Mouse (Mus musculus) kidney, adult 8-10 months (tissue): ENCODE measurements around the gene Gfpt1.
A peak's percentile ranks its signal among the peaks of the same experiment; 100 is the strongest.

ENCODE experiments used
- DNase-seq, 2 experiments: peaks; one replicate each; pipeline ENCODE4 v3.0.0; 2022

The Gfpt1 gene

DNA sequence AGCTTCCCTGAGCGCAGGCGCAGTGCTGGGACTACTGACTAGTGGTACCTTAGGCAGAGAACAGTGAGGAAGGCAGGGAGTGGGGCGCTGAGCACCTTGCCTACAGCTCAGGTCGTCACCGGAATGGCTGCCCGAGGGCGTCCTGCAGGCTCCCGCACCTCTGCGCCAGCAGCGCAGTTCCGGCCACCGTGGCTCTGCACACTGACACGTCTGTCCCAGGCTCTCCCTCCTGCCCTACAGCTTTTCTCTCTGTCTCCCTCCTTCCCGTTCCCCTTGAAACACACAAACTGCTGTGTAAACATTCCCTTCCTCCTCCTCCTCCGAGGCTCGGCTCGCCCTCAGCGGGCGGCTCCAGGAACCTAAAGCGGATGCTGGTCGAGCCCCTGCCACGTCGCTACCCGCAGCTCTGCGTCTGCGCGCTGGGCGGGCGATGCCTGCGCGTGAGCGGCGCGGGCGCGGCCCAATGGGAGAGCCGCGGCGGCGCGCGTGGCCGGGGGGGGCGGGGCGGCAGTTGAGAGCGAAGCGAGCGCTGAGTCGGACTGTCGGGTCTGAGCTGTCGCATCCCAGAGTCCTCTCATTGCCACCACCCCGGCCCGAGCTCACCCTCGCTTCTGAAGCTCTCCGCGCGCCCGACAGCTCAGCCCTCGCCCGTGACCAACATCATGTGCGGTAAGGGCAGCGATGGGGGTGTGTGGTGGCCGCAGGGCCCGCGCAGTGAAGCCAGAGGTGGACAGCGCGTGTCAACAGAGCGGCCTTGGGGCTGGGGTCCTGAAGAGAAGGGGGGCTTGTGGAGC is at the start of gene Gfpt1:
Gfpt1 (plus strand) TSS at position 510 of the 794 bp plus-strand sequence.
- peak; percentile 92 to 93 for DNase-seq

DNA sequence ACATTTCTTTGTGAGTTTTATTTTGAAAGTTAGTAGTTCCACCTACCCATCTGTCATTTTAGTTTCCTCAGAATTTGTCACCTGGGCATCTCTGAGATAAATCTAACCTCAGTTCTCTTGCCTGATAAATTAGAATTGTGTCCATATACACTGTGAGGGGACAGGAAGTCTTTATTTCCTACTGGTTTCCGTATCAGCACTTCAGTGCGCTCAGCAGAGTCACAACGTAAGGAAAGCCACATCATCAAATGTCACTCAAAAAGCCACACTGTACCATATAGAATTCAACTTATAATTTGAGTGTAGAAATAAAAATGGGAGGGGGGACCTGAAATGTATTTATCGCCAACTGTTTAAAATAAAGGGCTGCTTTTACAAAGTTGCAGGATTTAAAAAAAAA is 48.4 kb upstream of the Gfpt1 start:
- no peak for DNase-seq

DNA sequence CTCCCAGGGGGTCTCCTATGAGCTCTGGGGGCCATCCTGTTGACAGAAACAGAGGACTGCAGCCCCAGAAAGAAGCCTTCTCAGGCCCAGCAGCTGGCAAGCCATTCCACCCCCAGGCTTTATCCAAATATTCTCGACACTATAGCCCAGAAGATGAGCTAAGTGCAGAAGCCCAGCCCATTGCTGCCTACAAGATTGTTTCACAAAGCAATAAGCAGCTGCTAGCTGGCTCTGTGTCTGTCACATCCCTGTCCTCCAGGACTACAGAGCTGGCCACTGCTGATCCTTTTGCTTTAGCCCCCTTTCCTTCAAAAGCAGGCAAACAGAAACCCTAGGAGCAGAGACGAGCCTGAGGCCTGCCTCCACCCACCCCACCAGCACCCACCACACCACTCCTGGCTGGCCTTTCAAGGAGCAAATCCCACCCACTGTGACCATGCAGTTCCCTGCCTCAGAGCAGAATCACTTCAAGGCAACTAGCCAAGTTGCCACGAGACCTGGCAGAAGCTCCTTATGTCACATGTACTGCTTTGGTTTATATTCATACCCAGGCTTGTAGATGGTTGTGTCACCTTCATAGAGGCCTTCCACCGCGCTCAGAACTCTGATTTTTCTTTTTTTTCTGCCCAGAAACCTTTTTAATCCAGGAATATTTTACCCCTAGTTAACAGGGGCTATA is 45.9 kb upstream of the Gfpt1 start:
- peak; percentile 61 to 62 for DNase-seq

DNA sequence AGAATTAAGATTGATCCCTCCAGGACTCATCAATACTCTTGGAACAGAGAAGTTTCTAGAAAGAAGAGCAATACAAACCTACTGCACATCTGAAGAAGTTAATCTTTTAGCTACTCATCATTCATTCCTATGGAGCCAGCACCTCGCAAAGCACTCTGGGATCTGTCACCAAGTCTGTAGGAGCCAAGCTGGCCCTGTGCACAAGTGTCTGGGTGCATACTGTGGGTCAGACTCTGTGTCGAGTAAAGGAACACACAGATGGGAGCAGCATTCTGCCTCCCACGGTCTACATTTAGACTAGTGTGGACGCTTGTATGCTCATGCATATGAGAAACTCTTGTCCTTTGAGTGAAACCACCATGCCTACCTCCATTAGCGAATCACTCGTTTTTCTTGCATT is 45.3 kb upstream of the Gfpt1 start:
- DNase-seq, result no peak

GRCm38 (mm10) chr6:87001995-87002394 is 40.7 kb upstream of the Gfpt1 start:
- DNase-seq, result peak; percentile 21 to 65

DNA sequence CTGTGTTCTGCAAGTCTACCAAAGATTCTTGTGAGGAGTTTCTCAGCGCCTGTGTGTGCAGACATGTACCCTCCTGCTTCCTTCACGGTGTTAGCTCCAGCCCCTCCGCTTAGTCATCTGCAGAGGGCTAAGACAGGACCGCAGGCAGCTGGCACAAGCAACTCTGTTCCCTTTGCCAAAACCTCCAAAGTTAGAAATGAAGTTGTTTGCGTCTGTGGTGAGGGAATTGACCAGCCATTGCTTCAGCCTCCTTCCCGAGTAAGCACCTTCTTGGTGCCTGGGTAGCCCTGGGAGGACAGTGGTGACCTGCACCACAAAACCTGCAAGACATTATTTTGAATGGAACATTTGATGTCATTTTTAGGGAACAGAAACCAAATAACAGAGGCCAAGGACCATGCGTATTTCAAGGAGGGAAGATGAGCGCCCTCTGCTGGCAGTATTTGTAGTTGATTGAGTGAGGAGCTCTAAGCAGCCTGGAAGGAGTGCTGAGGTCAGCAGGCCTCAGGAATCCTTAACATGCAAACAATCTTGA is 40.1 kb upstream of the Gfpt1 start:
- peak; percentile 87 to 93 for DNase-seq

- DNase-seq, result no peak
Measured at GRCm38 (mm10) chr6:87004099-87004498, 38.5 kb upstream of the Gfpt1 start.

GRCm38 (mm10) chr6:87005577-87005976 is 37.1 kb upstream of the Gfpt1 start:
- DNase-seq, result no peak

- no peak for DNase-seq
Measured at GRCm38 (mm10) chr6:87008887-87009286, 33.8 kb upstream of the Gfpt1 start, which contains the start of gene Nfu1. Nfu1 (plus strand) TSS chr6:87009236.

DNA sequence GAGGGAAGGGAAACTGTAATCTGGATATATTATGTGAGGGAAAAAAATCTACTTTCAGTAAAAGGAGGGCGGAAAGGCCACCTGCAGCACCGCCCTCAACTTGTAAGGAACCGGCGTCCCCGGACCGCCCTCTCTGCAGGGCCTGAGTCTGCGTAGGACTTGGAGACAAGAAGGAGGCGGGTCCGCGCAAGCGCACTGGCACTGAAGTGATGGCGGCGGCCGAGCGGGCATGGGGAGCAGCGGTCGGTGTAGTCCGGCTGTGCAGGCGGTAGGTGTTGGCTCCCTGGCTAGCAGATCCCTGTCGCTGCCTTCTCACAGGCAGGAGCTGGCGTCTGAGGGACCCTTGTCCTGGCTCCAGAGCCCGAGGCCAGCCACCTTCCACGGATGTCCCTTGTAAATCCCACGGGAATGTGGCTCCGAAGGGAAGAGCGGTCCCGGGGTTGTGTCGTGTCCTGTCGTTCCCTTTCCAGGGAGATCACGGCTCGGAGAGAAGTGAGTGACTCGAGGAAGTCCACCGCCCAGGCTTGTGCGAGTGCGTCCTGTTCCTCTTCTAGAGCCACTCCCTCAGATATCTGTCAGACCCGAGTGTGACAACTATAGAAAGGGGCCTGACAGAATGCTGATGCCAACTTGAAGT is 32.8 kb upstream of the Gfpt1 start:
- peak; percentile 93 to 95 for DNase-seq

GRCm38 (mm10) chr6:87016916-87017315 is 25.7 kb upstream of the Gfpt1 start:
- DNase-seq, result peak in 1 of 2 experiments; percentile 54

DNA sequence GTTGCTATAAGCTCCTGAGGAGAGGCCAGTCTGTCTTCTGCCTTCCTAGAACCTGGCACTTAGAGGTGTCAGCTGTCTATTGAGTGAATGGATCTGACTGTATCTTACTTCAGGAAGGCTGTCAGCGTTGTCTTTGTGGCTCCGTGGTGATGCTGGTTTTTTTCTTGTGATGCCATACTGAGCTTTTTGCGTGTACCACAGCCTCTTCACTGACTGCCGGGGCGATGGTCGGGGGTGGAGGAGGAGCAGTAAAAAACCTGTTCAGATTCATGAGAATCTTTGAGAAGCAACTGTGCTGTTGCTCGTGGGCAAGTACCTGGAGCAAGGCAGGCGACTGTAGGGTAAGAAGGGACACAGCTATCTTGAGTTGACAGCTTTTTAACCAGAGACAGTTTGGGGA is 23.8 kb upstream of the Gfpt1 start:
- no peak for DNase-seq

DNA sequence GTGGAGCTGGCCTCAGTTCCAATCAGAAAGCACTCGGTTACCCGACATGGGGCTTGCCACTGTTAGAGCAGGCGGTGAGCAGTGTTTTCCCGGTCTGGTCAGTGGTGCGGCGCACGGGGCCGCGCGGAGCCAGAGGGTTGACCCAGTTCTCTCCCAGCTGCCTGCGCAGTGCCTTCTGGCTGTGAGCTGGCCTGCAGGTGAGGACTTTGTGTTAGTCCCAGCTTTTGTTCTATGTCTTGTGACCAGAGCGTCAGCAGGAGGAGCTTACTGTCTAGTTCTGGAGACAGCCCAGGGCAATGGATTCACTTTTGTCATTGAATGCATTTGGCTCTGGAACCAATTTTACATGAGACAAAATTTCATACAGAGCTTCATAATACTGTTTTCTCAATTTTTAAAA is 20.9 kb upstream of the Gfpt1 start:
- no peak for DNase-seq

DNA sequence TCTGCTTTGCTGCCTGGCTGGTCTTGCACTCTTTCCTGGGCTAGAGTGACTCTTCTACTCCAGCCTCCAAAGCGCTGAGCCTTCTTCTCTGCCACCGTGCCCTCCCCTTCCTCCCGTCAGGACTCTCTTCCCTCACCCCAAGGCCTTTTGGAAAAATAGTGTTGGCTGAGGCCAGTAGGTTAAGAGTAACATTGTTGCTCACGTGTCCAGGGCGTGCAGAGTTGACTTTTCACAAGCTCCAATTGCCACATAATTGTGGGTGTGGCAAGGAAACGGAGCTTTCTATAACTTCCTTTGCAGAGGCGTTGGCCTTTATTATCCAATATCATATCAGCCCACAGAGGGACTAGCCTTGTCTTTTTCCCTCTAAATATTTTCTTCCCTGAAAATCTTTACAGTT is 15.7 kb upstream of the Gfpt1 start:
- no peak for DNase-seq

DNA sequence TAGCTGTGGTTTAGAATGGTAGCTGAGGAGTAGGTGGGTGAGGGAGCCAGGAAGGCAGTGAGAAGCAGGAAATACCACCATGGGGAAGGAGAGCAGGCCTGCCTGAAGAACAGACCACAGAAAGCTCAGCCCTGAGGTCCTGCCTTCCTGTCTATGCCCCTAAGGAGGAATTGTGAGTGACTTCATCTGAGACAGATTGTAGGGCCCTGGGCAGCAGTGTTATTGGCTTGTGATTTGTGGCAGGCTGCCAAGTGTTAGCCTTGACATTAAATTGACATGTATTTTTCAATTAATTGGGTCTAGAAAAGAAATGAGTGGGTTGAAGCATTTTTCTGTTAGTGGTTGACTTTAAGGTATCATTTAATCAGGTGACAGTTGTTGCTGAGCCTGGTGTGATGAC is 13.8 kb upstream of the Gfpt1 start:
- no peak for DNase-seq

- peak; percentile 72 to 82 for DNase-seq
Measured at GRCm38 (mm10) chr6:87031310-87031709, 11.3 kb upstream of the Gfpt1 start.

GRCm38 (mm10) chr6:87032401-87032800 is 10.2 kb upstream of the Gfpt1 start:
- peak in 1 of 2 experiments; percentile 16 for DNase-seq

GRCm38 (mm10) chr6:87034395-87034794 is 8.3 kb upstream of the Gfpt1 start:
- DNase-seq, result no peak

- peak in 1 of 2 experiments; percentile 21 for DNase-seq
Measured at GRCm38 (mm10) chr6:87037826-87038620, 4.6 kb upstream of the Gfpt1 start.

- no peak for DNase-seq
Measured at GRCm38 (mm10) chr6:87039161-87039560, 3.5 kb upstream of the Gfpt1 start.

GRCm38 (mm10) chr6:87040971-87041370 is 1.7 kb upstream of the Gfpt1 start:
- DNase-seq, result no peak

- DNase-seq, result no peak
Measured at GRCm38 (mm10) chr6:87041431-87041830, 1.2 kb upstream of the Gfpt1 start.

DNA sequence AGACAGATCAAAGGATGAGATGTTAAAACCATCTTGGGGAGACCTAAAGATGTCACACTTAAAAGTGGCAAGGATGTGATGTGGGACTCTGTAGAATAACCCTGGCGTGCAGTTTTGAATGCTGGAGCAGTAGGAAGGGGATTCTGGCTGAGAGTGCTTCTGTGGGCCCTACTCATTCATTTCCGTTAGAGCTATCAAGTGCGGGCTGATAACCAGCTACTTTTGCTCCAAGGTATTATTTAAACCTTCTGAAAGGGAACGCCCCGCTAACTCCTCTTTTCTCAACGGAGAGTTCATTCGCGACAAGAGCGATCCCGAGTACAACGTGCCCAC is 676 bp upstream of the Gfpt1 start:
- DNase-seq, result no peak
